Mouse (Mus musculus) lung, postnatal 25 days (tissue): ENCODE data around the gene Mllt10.
A peak's percentile ranks its signal among the peaks of the same experiment; 100 is the strongest.

Source experiments
- DNase-seq: peaks from one replicate; pipeline ENCODE4 v3.0.0; 2022; ENCODE audit warnings: low spot score

The Mllt10 gene

GRCm38 (mm10) chr2:18195691-18196396 is 140.8 kb downstream of the Mllt10 start:
- peak; percentile 74 for DNase-seq

- no peak for DNase-seq
Measured at GRCm38 (mm10) chr2:18201820-18202462, 146.9 kb downstream of the Mllt10 start.

- DNase-seq = no peak
Measured at GRCm38 (mm10) chr2:18202923-18203322, 147.9 kb downstream of the Mllt10 start.

GRCm38 (mm10) chr2:18205118-18205517 is 150.1 kb downstream of the Mllt10 start:
- DNase-seq = peak; percentile 75

GRCm38 (mm10) chr2:18206811-18207210 is 151.8 kb downstream of the Mllt10 start:
- no peak for DNase-seq

- DNase-seq = no peak
Measured at GRCm38 (mm10) chr2:18208578-18208977, 153.5 kb downstream of the Mllt10 start.

GRCm38 (mm10) chr2:18209211-18209823 is 154.3 kb downstream of the Mllt10 start:
- no peak for DNase-seq

GRCm38 (mm10) chr2:18209948-18210347 is 154.9 kb downstream of the Mllt10 start:
- DNase-seq = no peak

- DNase-seq = no peak
Measured at GRCm38 (mm10) chr2:18214031-18214430, 159.0 kb downstream of the Mllt10 start.

GRCm38 (mm10) chr2:18217867-18218266 is 162.8 kb downstream of the Mllt10 start:
- DNase-seq = no peak

- no peak for DNase-seq
Measured at GRCm38 (mm10) chr2:18218500-18218899, 163.5 kb downstream of the Mllt10 start.

GRCm38 (mm10) chr2:18219136-18219535 is 164.1 kb downstream of the Mllt10 start:
- DNase-seq = no peak

- no peak for DNase-seq
Measured at GRCm38 (mm10) chr2:18219569-18219968, 164.5 kb downstream of the Mllt10 start.

GRCm38 (mm10) chr2:18228486-18229062 is 173.5 kb downstream of the Mllt10 start:
- DNase-seq = no peak

GRCm38 (mm10) chr2:18229279-18229678 is 174.2 kb downstream of the Mllt10 start:
- DNase-seq = no peak

GRCm38 (mm10) chr2:18231143-18231542 is 176.1 kb downstream of the Mllt10 start:
- no peak for DNase-seq

- no peak for DNase-seq
Measured at GRCm38 (mm10) chr2:18232883-18233567, 178.0 kb downstream of the Mllt10 start.

- no peak for DNase-seq
Measured at GRCm38 (mm10) chr2:18235524-18235923, 180.5 kb downstream of the Mllt10 start.

- DNase-seq = no peak
Measured at GRCm38 (mm10) chr2:18249224-18249623, 194.2 kb downstream of the Mllt10 start.
